Mouse (Mus musculus) stomach, embryonic 16.5 days (tissue): ENCODE measurements around the gene Serac1. TPM values are rescaled to one million over a fixed set of nuclear protein-coding genes. Genes with fewer than 3 reads are reported as not detected.
A peak's percentile ranks its signal among the peaks of the same experiment; 100 is the strongest.

Experiments
- ATAC-seq: fragments of 200-750 bp; cut with Nextera tagmentation; 2 replicates; pipeline ENCODE4 v1.8.0; 2017; ENCODE audit warnings: moderate number of reproducible peaks, moderate TSS enrichment; ENCODE audit not compliant: insufficient read depth, low FRiP score
- H3K27ac ChIP-seq: fragments of 300-500 bp; sonication (generic); 2 replicates; pipeline ENCODE4 v1.5.1; 2014; ENCODE audit warnings: low read length
- H3K27me3 ChIP-seq: fragments of 300-500 bp; sonication (generic); 2 replicates; pipeline ENCODE4 v1.6.1; 2014; ENCODE audit warnings: low read length, control low read depth, mixed read lengths; ENCODE audit not compliant: control insufficient read depth, insufficient read depth
- H3K36me3 ChIP-seq: fragments of 300-500 bp; sonication (generic); 2 replicates; pipeline ENCODE4 v1.6.1; 2014; ENCODE audit warnings: low read length; ENCODE audit not compliant: control insufficient read depth, insufficient read depth
- H3K4me1 ChIP-seq: fragments of 300-500 bp; sonication (generic); 2 replicates; pipeline ENCODE4 v1.6.1; 2014; ENCODE audit warnings: low read length, control low read depth, mixed read lengths; ENCODE audit not compliant: control insufficient read depth, insufficient read depth
- H3K4me2 ChIP-seq: fragments of 300-500 bp; sonication (generic); 2 replicates; pipeline ENCODE4 v1.6.1; 2014; ENCODE audit warnings: low read depth, low read length, mixed read lengths
- H3K4me3 ChIP-seq: fragments of 300-500 bp; sonication (generic); replicated peaks from 2 replicates; pipeline ENCODE4 v1.5.1; 2014; ENCODE audit warnings: mild to moderate bottlenecking, low read length
- H3K9ac ChIP-seq: fragments of 300-500 bp; sonication (generic); 2 replicates; pipeline ENCODE4 v1.6.1; 2014; ENCODE audit warnings: low read length
- H3K9me3 ChIP-seq: fragments of 300-500 bp; sonication (generic); replicated peaks from 2 replicates; pipeline ENCODE4 v1.6.1; 2016; ENCODE audit warnings: low read length, control low read depth; ENCODE audit not compliant: control insufficient read depth
- WGBS: fragments of 180-500 bp; shearing (Covaris S2); extraction: QIAGEN DNeasy Blood & Tissue Kit; methylation state at CpG from one replicate; pipeline ENCODE4 v1.1.7; 2014; 5-methylcytosine and 5-hydroxymethylcytosine counted together
- polyA plus RNA-seq: library from polyadenylated mRNA; unstranded; fragments of >200 nt; fragmentation: Nextera tagmentation; extraction: Ambion mirVana; gene quantifications from 2 replicates; pipeline ENCODE4 v1.2.1, GENCODE M21; 2015

Serac1 gene
- polyA plus RNA-seq, 1 experiment from 2014 or later, result 4.6 TPM

- ATAC-seq, result no peak
- Histone ChIP-seq H3K27me3 (no peaks in the 10 kb centered on the region), H3K4me1 (peaks cover 38% of the 10 kb centered on the region), H3K9ac (no peak overlapping the region), H3K4me3 (no peak overlapping the region), H3K4me2 (no peak overlapping the region), H3K27ac (no peak overlapping the region), H3K36me3 (peaks cover 8% of the 10 kb centered on the region), H3K9me3 (no peaks in the 10 kb centered on the region)
- 86% methylated on average over 6 of the region's 6 CpGs for WGBS
Measured at GRCm38 (mm10) chr17:6003661-6004060, 75.9 kb downstream of the Serac1 start.

GRCm38 (mm10) chr17:6002563-6002962 is 77.0 kb downstream of the Serac1 start:
- Histone ChIP-seq H3K4me2 (no peak overlapping the region), H3K9me3 (no peaks in the 10 kb centered on the region), H3K27ac (no peak overlapping the region), H3K36me3 (peaks cover 8% of the 10 kb centered on the region), H3K9ac (no peak overlapping the region), H3K4me1 (peaks cover 36% of the 10 kb centered on the region), H3K27me3 (no peaks in the 10 kb centered on the region), H3K4me3 (no peak overlapping the region)
- no peak for ATAC-seq
- 92% methylated on average over 6 of the region's 6 CpGs for WGBS

DNA sequence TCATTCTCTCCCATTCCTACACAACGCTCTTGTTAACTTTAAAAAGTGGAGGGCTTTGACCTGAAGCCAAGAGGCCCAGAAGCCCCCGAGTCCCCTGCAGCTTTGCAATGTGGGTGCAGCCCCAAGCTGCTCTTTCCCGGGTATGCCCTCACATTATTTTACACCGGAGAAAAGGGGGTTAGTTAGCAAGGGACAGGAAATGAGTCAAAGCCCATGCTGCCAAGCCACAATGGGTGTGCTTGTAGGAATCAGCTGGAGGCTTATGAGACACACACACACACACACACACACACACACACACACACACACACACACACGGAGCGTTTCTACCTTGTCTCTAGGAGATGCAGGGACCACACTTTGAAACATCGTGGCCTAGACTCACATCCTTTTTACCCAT is 77.7 kb downstream of the Serac1 start:
- H3K9ac ChIP-seq, result no peak overlapping the region
- peaks cover 8% of the 10 kb centered on the region for H3K36me3 ChIP-seq
- no peaks in the 10 kb centered on the region for H3K27me3 ChIP-seq
- WGBS, result 63% methylated on average over 7 of the region's 7 CpGs
- H3K27ac ChIP-seq, result no peak overlapping the region
- no peak for ATAC-seq
- H3K4me3 ChIP-seq, result no peak overlapping the region
- H3K4me2 ChIP-seq, result no peak overlapping the region
- H3K9me3 ChIP-seq, result no peaks in the 10 kb centered on the region
- peaks cover 33% of the 10 kb centered on the region for H3K4me1 ChIP-seq

GRCm38 (mm10) chr17:6001389-6001788 is 78.2 kb downstream of the Serac1 start:
- Histone ChIP-seq H3K4me1 (peaks cover 30% of the 10 kb centered on the region), H3K27me3 (no peaks in the 10 kb centered on the region), H3K9ac (no peak overlapping the region), H3K36me3 (peaks cover 8% of the 10 kb centered on the region), H3K4me3 (no peak overlapping the region), H3K9me3 (no peaks in the 10 kb centered on the region), H3K27ac (no peak overlapping the region), H3K4me2 (no peak overlapping the region)
- WGBS, result 78% methylated on average over 6 of the region's 6 CpGs
- no peak for ATAC-seq

- 71% methylated on average over 8 of the region's 8 CpGs for WGBS
Measured at GRCm38 (mm10) chr17:6000864-6001319, 78.6 kb downstream of the Serac1 start.

GRCm38 (mm10) chr17:5999039-5999543 is 80.5 kb downstream of the Serac1 start:
- H3K27ac ChIP-seq, result no peak overlapping the region; the same call in 1 of the 2 replicates
- peaks cover 8% of the 10 kb centered on the region for H3K36me3 ChIP-seq
- H3K4me2 ChIP-seq, result no peak overlapping the region
- H3K27me3 ChIP-seq, result no peaks in the 10 kb centered on the region
- peaks cover 17% of the 10 kb centered on the region for H3K4me1 ChIP-seq
- no peaks in the 10 kb centered on the region for H3K9me3 ChIP-seq
- H3K9ac ChIP-seq, result no peak overlapping the region
- no peak overlapping the region for H3K4me3 ChIP-seq
- WGBS, result 74% methylated on average over 5 of the region's 5 CpGs
- ATAC-seq, result no peak

More at GRCm38 (mm10) chr17:6000864-6001319, 78.6 kb downstream of the Serac1 start:
- no peak overlapping the region for H3K4me3 ChIP-seq
- no peak for ATAC-seq
- no peak overlapping the region for H3K9ac ChIP-seq
- H3K4me2 ChIP-seq, result no peak overlapping the region
- H3K27ac ChIP-seq, result no peak overlapping the region
- H3K27me3 ChIP-seq, result no peaks in the 10 kb centered on the region
- H3K9me3 ChIP-seq, result no peaks in the 10 kb centered on the region
- H3K36me3 ChIP-seq, result peaks cover 8% of the 10 kb centered on the region
- peaks cover 25% of the 10 kb centered on the region for H3K4me1 ChIP-seq

GRCm38 (mm10) chr17:5998235-5998500 is 81.4 kb downstream of the Serac1 start:
- Histone ChIP-seq H3K4me1 (peaks cover 23% of the 10 kb centered on the region), H3K27ac (no peak overlapping the region), H3K27me3 (no peaks in the 10 kb centered on the region), H3K9ac (no peak overlapping the region), H3K4me2 (no peak overlapping the region), H3K4me3 (no peak overlapping the region), H3K9me3 (no peaks in the 10 kb centered on the region), H3K36me3 (0 out of 2 replicates have a peak, but pooled peaks cover 2% of the 10 kb centered on the region)
- ATAC-seq, result no peak

GRCm38 (mm10) chr17:5997380-5998234 is 81.9 kb downstream of the Serac1 start:
- no peaks in the 10 kb centered on the region for H3K27me3 ChIP-seq
- no peak overlapping the region for H3K9ac ChIP-seq
- H3K9me3 ChIP-seq, result no peaks in the 10 kb centered on the region
- no peak overlapping the region for H3K4me3 ChIP-seq
- peaks cover 23% of the 10 kb centered on the region for H3K4me1 ChIP-seq
- peak; percentile 23; the same call in 1 of the 2 replicates for ATAC-seq
- H3K4me2 ChIP-seq, result no peak overlapping the region
- WGBS, result 52% methylated on average over 16 of the region's 16 CpGs
- H3K27ac ChIP-seq, result 0 out of 2 replicates have a peak overlapping the region, but pooled peaks have one; percentile 11
- H3K36me3 ChIP-seq, result no peaks in the 10 kb centered on the region

DNA sequence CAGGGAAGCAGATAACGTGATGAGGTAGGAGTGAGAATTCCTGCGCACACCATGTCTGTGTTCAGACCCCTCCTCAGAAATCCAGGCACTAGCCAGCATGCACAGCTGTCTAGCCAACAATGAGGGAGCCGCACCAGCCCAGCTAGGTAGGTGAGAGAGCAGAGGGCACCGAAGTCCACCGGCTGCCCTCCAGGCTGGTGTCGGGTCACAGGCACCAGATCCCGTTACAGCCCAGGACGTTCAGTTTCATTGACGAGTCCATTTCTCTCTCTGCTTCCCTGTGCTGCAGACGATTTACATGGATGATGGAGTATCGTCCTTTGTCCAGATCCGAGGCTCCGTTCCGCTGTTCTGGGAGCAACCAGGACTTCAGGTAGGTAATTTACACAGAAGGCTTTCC is 83.0 kb downstream of the Serac1 start:
- Histone ChIP-seq H3K27me3 (no peaks in the 10 kb centered on the region), H3K9ac (no peak overlapping the region), H3K27ac (no peak overlapping the region), H3K4me2 (no peak overlapping the region), H3K4me3 (no peak overlapping the region), H3K4me1 (peaks cover 23% of the 10 kb centered on the region), H3K36me3 (no peaks in the 10 kb centered on the region), H3K9me3 (no peaks in the 10 kb centered on the region)
- no peak for ATAC-seq
- WGBS, result 76% methylated on average over 14 of the region's 14 CpGs
